15 mouse cellular contexts compared by ENCODE assay signal in the genomic region with DNA sequence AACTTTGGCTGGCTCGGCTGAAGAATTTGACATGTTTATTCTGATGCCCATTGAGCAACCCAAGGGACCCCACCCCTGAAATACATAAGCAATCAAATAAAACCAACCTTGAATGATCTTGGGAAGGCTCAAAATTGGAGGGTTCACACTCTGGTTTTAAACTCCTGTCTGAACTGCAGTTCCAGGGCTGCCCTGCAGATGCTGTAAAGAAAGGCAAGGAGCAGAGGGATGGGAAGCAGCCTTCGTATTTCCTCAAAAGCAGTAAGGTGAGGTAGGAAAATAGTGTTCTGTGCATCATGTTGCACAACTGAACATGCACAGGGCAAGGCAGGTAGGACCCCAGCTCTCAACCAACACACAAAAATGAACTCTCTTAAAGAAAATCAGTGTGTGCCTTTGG.
"Had no signal": no experiment of that assay in that cellular context is flagged by ENCODE, and none has a peak within 500 bp of the region (broad histone marks: within the 10 kb centered on the region; RNA-seq: fewer than 3 reads in every experiment).

No protein-coding gene starts in this region.

- ATAC-seq: inflammation-experienced regulatory T-cells, adult 6 months had no signal

- H3K4me1 ChIP-seq: neural tube, embryonic 15.5 days had no signal

- H3K4me3 ChIP-seq: limb, embryonic 12.5 days; midbrain, embryonic 12.5 days; myocyte; neural tube, embryonic 15.5 days had no signal

- H3K9ac ChIP-seq: limb, embryonic 12.5 days; liver, embryonic 14.5 days; midbrain, embryonic 12.5 days; neural tube, embryonic 15.5 days had no signal

- H3K36me3 ChIP-seq: limb, embryonic 12.5 days; midbrain, embryonic 12.5 days; neural tube, embryonic 15.5 days had no signal

- H3K27ac ChIP-seq: limb, embryonic 12.5 days; liver, embryonic 14.5 days; midbrain, embryonic 12.5 days; neural tube, embryonic 15.5 days had no signal

- H3K27me3 ChIP-seq: limb, embryonic 12.5 days; midbrain, embryonic 12.5 days; neural tube, embryonic 15.5 days had no signal

- DNase-seq: kidney, adult 18-20 months; kidney, postnatal 10 days; liver; lung, adult 18-20 months; lung, postnatal 10 days; right cerebral cortex, adult 18-20 months; right cerebral cortex, postnatal 25 days; thymus, adult 2 months; thymus, postnatal 36 days had no signal

- H3K9me3 ChIP-seq: limb, embryonic 12.5 days; midbrain, embryonic 12.5 days; neural tube, embryonic 15.5 days had no signal

- H3K4me2 ChIP-seq: limb, embryonic 12.5 days; midbrain, embryonic 12.5 days; neural tube, embryonic 15.5 days had no signal
